Mouse (Mus musculus) megakaryocyte, embryonic 14.5 days (primary cell): ENCODE measurements around the gene Pax4.

ENCODE experiments used
- FLI1 ChIP-seq: IDR thresholded peaks from 2 replicates; pipeline ENCODE4 v1.6.1; 2012; ENCODE audit warnings: low read length, inconsistent platforms, mixed read lengths
- GATA1 ChIP-seq: IDR thresholded peaks from 3 replicates; pipeline ENCODE4 v1.6.1; 2012; ENCODE audit warnings: mixed read lengths, low read length, inconsistent platforms, borderline replicate concordance

- TF ChIP-seq GATA1: no peak
- TF ChIP-seq FLI1: no peak
Observed at GRCm38 (mm10) chr6:28490612-28491011, 41.5 kb upstream of the Pax4 start.
